Mouse (Mus musculus) heart, embryonic 16.5 days (tissue): ENCODE measurements at regions not wholly inside any gene's neighbourhood (a gene's known extent, or its start where the extent isn't known, plus 50 kb on each side); places are given as distances from the start of the nearest gene placed in this dataset.
A peak's percentile ranks its signal among the peaks of the same experiment; 100 is the strongest.

Source experiments
- ATAC-seq: fragments of 200-750 bp; cut with Nextera tagmentation; replicated peaks from 2 replicates; pipeline ENCODE4 v1.8.0; 2017; ENCODE audit warnings: moderate number of reproducible peaks; ENCODE audit not compliant: insufficient read depth, low FRiP score; ENCODE audit errors: extremely low read depth
- H3K27ac ChIP-seq: fragments of 300-500 bp; sonication (generic); 2 replicates; pipeline ENCODE4 v1.5.1; 2014; ENCODE audit warnings: mild to moderate bottlenecking, low read length, control low read depth, moderate library complexity
- H3K27me3 ChIP-seq: fragments of 300-500 bp; sonication (generic); 2 replicates; pipeline ENCODE4 v1.6.1; 2014; ENCODE audit warnings: low read length, mixed read lengths; ENCODE audit not compliant: control insufficient read depth, insufficient read depth
- H3K36me3 ChIP-seq: fragments of 300-500 bp; sonication (generic); 2 replicates; pipeline ENCODE4 v1.6.1; 2014; ENCODE audit not compliant: control insufficient read depth, insufficient read depth
- H3K4me1 ChIP-seq: fragments of 300-500 bp; sonication (generic); 2 replicates; pipeline ENCODE4 v1.6.1; 2014; ENCODE audit warnings: low read length, mixed read lengths; ENCODE audit not compliant: control insufficient read depth, insufficient read depth
- H3K4me2 ChIP-seq: fragments of 300-500 bp; sonication (generic); 2 replicates; pipeline ENCODE4 v1.6.1; 2014; ENCODE audit warnings: low read depth, mild to moderate bottlenecking, control low read depth, low read length
- H3K4me3 ChIP-seq: fragments of 300-500 bp; sonication (generic); 2 replicates; pipeline ENCODE4 v1.5.1; 2014; ENCODE audit warnings: mild to moderate bottlenecking, control low read depth, low read length
- H3K9ac ChIP-seq: fragments of 300-500 bp; sonication (generic); 2 replicates; pipeline ENCODE4 v1.6.1; 2014; ENCODE audit warnings: low read length, control low read depth
- H3K9me3 ChIP-seq: fragments of 300-500 bp; sonication (generic); replicated peaks from 2 replicates; pipeline ENCODE4 v1.6.1; 2016; ENCODE audit warnings: low read length; ENCODE audit not compliant: control insufficient read depth
- WGBS: fragments of 180-500 bp; shearing (Covaris S2); extraction: QIAGEN DNeasy Blood & Tissue Kit; methylation state at CpG from one replicate; pipeline ENCODE4 v1.1.7; 2014; 5-methylcytosine and 5-hydroxymethylcytosine counted together

GRCm38 (mm10) chr4:153064021-153064605 is 418.5 kb downstream of the Ajap1 start:
- Histone ChIP-seq H3K4me1 (no peaks in the 10 kb centered on the region), H3K9me3 (peaks cover 7% of the 10 kb centered on the region; the same call in 1 of the 2 replicates), H3K9ac (no peak overlapping the region), H3K4me2 (no peak overlapping the region), H3K4me3 (no peak overlapping the region), H3K36me3 (no peaks in the 10 kb centered on the region), H3K27me3 (no peaks in the 10 kb centered on the region), H3K27ac (no peak overlapping the region)
- peak; percentile 37; the same call in 1 of the 2 replicates for ATAC-seq
- WGBS, result 54% methylated on average over 14 of the region's 14 CpGs

- Histone ChIP-seq H3K4me2 (no peak overlapping the region), H3K36me3 (no peaks in the 10 kb centered on the region), H3K9me3 (peaks cover 7% of the 10 kb centered on the region; the same call in 1 of the 2 replicates), H3K27ac (no peak overlapping the region), H3K4me3 (no peak overlapping the region), H3K9ac (no peak overlapping the region), H3K27me3 (no peaks in the 10 kb centered on the region), H3K4me1 (no peaks in the 10 kb centered on the region)
- WGBS, result 61% methylated on average over 9 of the region's 9 CpGs
- no peak for ATAC-seq
Measured at GRCm38 (mm10) chr4:153063402-153063801, 419.2 kb downstream of the Ajap1 start.

- no peak overlapping the region for H3K4me3 ChIP-seq
- 71% methylated on average over 12 of the region's 12 CpGs for WGBS
- no peaks in the 10 kb centered on the region for H3K4me1 ChIP-seq
- ATAC-seq, result no peak
- no peak overlapping the region for H3K9ac ChIP-seq
- peaks cover 10% of the 10 kb centered on the region for H3K9me3 ChIP-seq
- H3K4me2 ChIP-seq, result no peak overlapping the region
- H3K27ac ChIP-seq, result no peak overlapping the region
- H3K36me3 ChIP-seq, result no peaks in the 10 kb centered on the region
- H3K27me3 ChIP-seq, result no peaks in the 10 kb centered on the region
Measured at GRCm38 (mm10) chr4:153058152-153058551, 424.5 kb downstream of the Ajap1 start.

GRCm38 (mm10) chr4:153023711-153024110 is 458.9 kb downstream of the Ajap1 start:
- Histone ChIP-seq H3K9ac (no peak overlapping the region), H3K4me1 (no peaks in the 10 kb centered on the region), H3K27ac (no peak overlapping the region), H3K4me3 (no peak overlapping the region), H3K36me3 (no peaks in the 10 kb centered on the region), H3K9me3 (no peaks in the 10 kb centered on the region; the same call in 1 of the 2 replicates), H3K27me3 (no peaks in the 10 kb centered on the region), H3K4me2 (no peak overlapping the region)
- ATAC-seq, result no peak

- WGBS, result 74% methylated on average over 10 of the region's 10 CpGs
- Histone ChIP-seq H3K9ac (no peak overlapping the region), H3K4me3 (no peak overlapping the region), H3K4me1 (no peaks in the 10 kb centered on the region), H3K27ac (no peak overlapping the region), H3K27me3 (no peaks in the 10 kb centered on the region), H3K9me3 (no peaks in the 10 kb centered on the region; the same call in 1 of the 2 replicates), H3K36me3 (no peaks in the 10 kb centered on the region), H3K4me2 (no peak overlapping the region)
- ATAC-seq, result no peak
Measured at GRCm38 (mm10) chr4:153019211-153019610, 463.4 kb downstream of the Ajap1 start.

GRCm38 (mm10) chr4:153018138-153018921 is 464.3 kb downstream of the Ajap1 start:
- Histone ChIP-seq H3K27ac (no peak overlapping the region), H3K9ac (no peak overlapping the region), H3K27me3 (no peaks in the 10 kb centered on the region), H3K9me3 (no peaks in the 10 kb centered on the region; the same call in 1 of the 2 replicates), H3K4me3 (no peak overlapping the region), H3K36me3 (no peaks in the 10 kb centered on the region), H3K4me2 (no peak overlapping the region), H3K4me1 (no peaks in the 10 kb centered on the region)
- WGBS, result 72% methylated on average over 28 of the region's 28 CpGs
- no peak for ATAC-seq

- Histone ChIP-seq H3K4me1 (no peaks in the 10 kb centered on the region), H3K4me3 (no peak overlapping the region), H3K9ac (no peak overlapping the region), H3K27me3 (no peaks in the 10 kb centered on the region), H3K36me3 (no peaks in the 10 kb centered on the region), H3K9me3 (no peaks in the 10 kb centered on the region; the same call in 1 of the 2 replicates), H3K4me2 (no peak overlapping the region), H3K27ac (no peak overlapping the region)
- ATAC-seq, result no peak
- 75% methylated on average over 2 of the region's 2 CpGs for WGBS
Measured at GRCm38 (mm10) chr4:153017816-153018137, 464.8 kb downstream of the Ajap1 start.

GRCm38 (mm10) chr4:153003338-153003737 is 479.3 kb downstream of the Ajap1 start:
- Histone ChIP-seq H3K27me3 (no peaks in the 10 kb centered on the region), H3K9ac (no peak overlapping the region), H3K27ac (no peak overlapping the region), H3K4me1 (no peaks in the 10 kb centered on the region), H3K4me2 (no peak overlapping the region), H3K36me3 (no peaks in the 10 kb centered on the region), H3K4me3 (no peak overlapping the region), H3K9me3 (peaks cover 3% of the 10 kb centered on the region)
- no peak for ATAC-seq
- 36% methylated on average over 3 of the region's 3 CpGs for WGBS

GRCm38 (mm10) chr4:153002516-153002915 is 480.1 kb downstream of the Ajap1 start:
- Histone ChIP-seq H3K4me1 (no peaks in the 10 kb centered on the region), H3K4me3 (no peak overlapping the region), H3K9me3 (peaks cover 3% of the 10 kb centered on the region), H3K4me2 (no peak overlapping the region), H3K27ac (no peak overlapping the region), H3K36me3 (no peaks in the 10 kb centered on the region), H3K27me3 (no peaks in the 10 kb centered on the region), H3K9ac (no peak overlapping the region)
- 56% methylated on average over 4 of the region's 4 CpGs for WGBS
- no peak for ATAC-seq
